Mouse (Mus musculus) right cerebral cortex, postnatal 36 days (tissue): ENCODE data around the gene Cavin4.

ENCODE experiments used
- DNase-seq, 2 experiments: peaks; one replicate each; pipeline ENCODE4 v3.0.0; 2022; ENCODE audit warnings: low spot score in 2 of 2, mixed read lengths in 1 of 2

The Cavin4 gene

DNA sequence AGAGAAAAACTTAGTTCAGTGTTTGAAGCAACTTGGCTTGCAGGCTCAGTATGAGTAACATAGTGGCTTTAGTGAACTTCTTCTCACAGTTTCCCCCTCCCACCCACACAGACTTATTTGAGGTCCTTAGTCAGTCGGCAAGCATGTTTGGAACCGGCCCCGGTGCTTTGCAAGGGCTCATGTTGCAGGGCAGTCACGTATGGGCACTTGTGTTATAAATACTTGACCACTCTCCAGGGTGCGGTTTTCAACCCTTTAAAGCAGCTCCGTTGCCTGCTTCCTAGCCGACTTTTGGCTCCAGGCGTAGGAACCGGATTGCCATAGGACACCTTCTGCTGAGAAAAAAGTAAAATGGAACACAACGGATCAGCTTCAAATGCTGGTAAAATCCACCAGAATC, at the start of gene Cavin4:
Gene Cavin4 (plus strand): TSS at position 244 of the 400 bp plus-strand sequence.
- no peak for DNase-seq

DNA sequence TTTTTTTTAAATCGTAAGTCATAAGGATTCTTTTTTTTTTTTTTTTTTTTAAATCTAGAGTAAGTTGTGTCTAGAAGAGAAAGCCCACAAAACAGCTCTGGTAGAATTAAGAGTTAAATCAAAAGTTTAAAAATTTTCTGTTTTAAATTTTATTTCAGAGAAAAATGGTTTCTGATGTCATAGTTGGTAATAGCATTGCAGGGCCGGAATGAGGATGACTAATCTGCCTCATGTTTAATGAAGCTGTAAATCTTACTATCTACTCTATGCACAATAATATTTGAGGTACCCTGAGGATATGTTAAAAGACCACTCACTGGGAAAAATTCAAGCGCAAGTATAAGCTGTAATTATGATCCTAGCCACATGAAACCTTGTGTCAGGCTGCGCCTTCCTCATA, 47.8 kb upstream of the Cavin4 start:
- DNase-seq = no peak

DNA sequence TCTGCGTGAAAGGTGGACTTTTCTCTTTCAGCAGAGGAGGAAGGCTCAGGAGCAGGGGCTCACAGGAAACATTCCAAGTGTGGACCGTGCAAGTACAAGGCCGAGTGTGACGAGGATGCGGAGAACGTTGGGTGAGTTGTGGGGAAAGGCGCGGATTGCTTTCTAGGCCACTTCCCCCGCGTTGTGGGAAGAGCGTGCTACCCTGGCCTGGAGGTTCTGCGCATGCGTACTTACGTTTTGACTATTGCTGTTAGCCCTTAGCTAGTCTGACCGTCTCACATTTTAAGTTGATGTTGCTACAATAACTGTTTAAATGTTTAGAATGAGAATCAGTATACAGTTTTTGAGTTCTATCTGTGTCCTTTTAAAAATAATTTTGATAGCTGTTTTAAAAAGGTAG, 46.1 kb upstream of the Cavin4 start:
- no peak for DNase-seq

DNA sequence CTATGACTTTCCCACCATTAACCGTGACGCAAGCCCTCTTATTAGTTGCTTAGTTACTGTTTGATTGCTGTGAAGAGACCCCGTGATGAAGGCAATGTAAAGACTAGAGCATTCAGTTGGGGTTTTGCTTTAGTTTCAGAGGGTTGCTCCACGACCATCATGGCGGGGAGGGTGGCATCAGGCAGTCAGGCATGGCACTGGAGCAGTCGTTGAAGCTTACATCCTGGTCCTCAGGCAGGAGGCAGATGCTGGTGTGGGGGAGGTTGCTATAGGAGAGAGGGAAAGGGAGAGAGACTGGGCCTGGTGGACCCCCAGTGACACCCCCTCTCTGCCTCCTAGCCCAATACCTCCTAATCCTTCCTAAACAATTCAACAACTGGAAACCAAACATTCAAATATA, 43.2 kb upstream of the Cavin4 start:
- DNase-seq = no peak

DNA sequence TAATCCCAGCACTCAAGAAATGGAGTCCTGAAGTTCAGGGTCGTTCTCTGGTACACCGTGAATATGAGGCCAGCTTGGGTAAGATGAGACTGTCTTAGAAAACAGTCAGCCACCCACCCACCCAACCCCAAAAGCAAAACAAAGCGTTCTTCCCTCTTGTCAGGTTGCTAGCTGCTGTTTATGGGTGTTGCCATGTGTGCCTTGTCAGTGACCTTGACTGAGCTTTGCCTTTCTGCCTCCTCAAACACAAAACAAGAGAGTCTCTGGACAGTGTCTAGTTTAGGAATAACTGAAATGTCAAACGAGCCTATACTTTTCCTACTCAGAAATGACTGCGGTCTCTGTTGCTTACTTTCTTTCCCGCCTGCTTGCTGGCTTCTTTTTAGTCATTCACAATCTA, 41.1 kb upstream of the Cavin4 start:
- no peak for DNase-seq

DNA sequence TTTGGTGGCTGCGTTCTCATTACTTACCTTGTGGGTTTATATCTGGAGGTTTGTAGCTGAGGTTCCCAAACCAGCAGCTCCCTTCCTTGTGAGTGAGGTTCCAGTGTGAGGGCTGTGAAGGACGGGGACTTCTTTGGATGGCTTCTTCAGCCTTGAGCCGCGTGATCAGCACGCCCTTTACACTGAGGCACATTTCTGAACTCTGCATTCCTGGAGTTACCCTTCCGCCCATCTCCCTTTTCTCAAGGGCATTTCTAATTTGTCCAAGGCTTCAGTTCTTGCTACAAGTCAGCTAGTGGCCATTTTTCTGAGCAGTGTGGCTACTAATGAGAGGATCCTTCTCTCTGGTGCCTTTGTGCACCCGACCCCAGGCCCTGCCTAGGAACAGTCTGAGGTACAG, 40.4 kb upstream of the Cavin4 start:
- no peak for DNase-seq

DNA sequence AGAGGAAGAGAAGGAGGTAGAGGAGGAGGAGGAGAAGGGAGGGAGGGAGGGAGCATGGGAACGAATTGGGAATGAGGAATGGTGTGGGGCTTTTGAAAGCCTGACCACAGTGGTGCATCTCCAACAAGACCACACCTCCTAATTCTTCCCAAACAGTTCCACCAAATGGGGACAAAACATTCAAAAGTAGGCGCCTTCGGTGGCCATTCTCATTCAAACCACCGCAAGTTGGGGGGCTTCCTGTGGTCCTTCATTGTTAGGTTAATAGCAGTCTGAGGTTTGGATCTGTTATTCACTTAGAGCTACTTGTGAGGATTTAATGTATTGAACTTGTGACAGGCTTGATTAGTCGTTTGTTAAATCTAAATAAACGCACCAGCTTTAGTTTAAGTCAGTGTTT, 38.4 kb upstream of the Cavin4 start:
- DNase-seq = no peak

DNA sequence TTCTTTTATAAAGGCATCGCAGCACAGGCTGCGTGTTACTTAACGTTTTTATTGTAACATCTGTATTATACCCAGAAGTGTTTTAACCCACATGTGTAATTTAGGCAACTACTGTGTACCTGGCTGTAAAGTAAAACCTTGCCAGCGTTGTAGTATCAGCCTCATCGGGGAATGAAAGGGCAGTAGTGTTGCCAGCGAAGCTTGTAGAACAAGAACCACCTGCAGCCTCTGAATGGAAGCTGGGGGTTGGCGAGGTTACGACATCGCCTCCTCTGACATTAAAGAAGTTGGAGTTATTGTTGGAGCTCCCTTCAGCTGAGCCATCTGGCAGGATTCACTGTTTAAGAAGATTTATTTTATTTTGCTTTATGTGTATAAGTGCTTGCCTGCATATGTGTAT, 37.5 kb upstream of the Cavin4 start:
- no peak for DNase-seq

DNA sequence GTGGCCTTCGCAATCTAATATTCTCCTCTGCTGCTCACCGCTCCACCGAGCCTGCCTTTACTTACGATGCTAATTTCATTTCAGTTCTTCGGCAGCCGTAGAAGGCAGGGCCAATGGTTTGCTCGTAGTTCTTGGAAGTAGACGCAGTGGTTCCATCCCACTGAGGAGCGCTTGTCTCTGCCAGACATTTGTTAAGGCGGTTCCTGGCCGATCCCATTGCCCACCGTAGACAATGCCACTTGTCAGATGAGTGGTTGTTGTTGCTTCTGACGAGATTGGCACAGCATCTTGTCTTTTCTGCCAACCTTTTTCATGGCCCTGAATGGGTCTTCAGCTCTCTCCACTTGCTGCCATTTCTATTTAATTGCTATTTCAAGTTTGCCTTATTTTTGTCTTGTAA, 33.9 kb upstream of the Cavin4 start:
- no peak for DNase-seq

DNA sequence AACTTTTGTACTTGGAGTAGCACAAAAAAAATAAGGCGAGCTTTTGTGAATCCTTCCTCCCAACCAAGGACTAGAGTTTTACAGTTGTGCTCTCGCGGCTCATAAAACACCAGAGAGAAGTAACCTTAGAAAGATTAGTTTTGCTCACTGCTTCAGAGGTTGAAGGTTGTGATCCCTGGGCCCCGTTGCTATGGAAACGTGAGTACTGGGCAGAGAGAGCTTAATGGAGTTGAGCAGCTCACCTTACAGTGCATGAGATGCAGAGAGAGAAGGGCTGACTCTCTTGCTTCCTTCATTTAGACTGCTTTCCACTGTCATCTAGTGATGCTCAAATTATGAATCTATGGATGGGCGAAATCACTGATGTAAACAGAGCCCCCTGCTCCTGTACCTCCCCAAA, 29.8 kb upstream of the Cavin4 start:
- DNase-seq = no peak

DNA sequence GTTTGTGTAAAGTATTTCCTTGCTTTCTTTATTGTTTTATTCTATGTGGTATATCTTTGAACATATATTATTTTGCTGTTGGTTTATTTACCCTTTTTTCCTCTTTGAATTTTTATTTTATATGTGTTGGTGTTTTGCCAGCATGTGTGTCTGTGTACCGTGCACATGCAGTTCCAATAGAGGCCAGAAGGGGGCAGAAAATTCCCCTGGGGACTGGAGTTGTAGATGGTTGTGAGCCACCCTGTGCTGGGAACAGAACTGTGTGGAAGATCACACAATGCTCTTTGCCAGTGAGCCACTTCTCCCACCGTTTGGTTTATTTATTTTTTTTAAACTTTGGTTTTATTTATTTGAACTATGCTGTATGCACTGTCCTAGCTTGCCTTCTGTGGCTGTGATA, 29.3 kb upstream of the Cavin4 start:
- no peak for DNase-seq

DNA sequence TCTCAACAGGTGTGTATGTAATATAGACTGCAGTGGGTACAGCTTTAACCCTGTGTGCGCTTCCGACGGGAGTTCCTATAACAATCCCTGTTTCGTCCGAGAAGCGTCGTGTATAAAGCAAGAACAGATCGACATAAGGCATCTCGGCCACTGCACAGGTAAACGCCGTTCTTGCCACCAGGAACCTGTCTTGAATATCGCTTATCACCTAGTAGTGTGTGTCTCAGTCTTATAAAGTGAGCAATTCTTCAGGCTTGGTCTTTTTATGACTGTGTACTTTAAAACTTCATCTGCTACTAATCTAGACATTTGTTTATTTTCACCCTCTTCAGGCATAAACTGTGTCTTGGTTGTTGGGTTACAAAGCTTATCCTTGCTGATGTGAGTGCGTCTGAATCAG, 26.5 kb upstream of the Cavin4 start:
- DNase-seq = no peak

DNA sequence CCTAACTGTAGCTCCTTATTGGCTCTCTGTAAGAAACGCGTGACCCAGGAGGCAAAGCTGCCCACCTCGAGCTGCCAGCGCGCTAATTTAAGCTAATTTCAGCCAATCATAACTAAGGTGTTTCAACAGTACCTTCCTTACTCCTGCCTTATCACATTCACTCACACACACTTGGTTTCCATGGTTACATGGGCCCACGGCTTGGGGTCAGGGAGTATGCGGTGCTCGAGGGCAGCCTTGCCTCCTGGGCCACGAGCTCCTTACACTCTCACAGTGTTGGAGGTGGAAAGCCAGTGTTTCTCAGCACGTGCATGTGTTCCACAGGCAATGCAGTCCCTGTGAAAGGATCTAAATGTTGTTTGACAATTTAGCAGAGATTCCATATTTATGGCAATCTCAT, 25.2 kb upstream of the Cavin4 start:
- DNase-seq = no peak

DNA sequence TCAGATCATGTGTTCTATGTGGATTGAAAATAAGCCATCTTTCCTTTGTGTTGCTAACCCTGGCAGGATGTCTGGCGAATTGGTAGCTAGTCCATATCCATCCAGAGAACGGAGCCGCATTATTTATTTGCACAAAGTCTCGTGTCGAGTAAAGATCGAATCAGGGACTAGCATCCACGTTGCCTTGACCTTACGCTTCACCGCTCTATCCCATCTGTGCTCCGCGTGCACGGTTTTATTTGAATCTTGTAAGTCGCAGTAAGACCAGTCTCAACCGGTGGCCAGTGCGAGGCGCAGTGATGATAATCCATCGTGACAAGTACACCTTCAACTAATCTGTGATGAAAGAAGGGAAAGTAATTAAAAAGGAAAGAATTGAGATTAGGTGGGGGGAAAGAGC, 23.8 kb upstream of the Cavin4 start:
- no peak for DNase-seq

DNA sequence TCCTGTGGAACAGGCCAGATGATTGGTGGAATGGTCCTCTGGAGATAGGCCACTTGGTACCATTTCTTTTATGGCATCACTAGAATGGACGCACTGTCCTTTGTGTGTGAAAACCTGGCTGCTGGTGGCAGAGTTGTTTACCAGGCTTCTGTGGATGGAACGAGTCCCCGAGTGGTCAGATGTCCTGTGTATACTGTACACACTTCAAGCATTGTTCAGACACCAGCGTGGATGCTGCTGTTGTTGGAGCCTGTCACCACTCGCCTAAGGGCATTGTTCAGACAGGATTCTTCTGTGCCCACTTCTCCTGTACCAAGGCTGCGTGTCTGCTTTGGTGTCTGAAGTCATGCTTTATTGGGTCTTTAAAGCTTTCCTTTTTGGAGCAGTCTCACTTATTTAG, 19.5 kb upstream of the Cavin4 start:
- DNase-seq = peak in 1 of 2 experiments; percentile 10

DNA sequence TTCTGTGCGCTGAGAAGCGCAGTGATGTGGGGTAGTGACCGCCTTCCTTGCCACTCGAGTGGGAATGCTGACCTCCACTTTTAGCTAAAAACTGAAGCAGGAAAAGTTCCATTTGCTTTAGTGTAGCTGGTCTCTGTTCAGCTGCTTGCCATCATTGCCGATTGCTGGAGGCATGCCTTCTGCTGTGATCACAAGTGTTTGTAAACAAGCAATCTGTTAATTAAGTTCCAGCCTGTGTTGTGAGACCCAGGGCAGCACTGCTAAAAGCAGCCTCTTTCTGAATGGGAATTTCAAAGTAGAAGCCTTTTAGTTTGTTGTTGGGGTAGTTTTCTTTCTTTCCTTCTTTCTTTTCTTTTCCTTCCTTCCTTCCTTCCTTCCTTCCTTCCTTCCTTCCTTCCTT, 17.2 kb upstream of the Cavin4 start:
- DNase-seq = no peak

DNA sequence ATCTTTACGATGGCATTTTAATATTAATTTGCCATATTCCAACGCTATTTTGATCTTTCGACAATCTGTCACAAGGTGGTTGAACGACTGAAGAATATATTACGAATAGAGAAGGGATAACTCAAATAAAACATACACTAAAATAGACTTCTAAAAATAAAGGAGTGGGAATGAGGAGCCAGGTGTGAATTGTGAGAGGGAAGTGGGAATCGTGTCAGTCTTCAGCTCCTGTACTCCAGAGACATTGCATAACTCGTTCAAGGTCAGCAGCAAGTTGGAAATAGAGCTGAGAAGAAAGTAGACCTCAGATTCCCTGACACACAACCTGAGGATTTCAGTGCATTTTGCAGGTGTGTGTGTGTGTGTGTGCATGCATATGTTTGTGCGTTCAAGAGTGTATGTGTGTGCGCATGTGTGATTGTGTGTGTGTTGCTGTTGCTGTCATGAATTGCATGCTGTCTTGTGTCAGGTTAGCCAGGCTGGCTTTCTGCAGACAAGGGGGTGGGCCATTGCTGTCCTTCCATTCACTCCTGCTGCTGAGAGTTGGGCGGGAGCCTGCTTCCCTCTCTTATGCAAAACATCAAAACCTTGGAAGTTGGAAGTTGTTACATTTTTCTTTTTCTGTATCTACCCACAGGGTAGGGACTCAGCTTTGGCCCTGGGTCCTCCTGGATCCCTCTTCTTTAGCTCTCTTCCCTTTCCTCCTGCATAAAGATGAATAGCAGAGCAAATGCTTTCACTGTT, 12.5 kb upstream of the Cavin4 start:
- no peak for DNase-seq

DNA sequence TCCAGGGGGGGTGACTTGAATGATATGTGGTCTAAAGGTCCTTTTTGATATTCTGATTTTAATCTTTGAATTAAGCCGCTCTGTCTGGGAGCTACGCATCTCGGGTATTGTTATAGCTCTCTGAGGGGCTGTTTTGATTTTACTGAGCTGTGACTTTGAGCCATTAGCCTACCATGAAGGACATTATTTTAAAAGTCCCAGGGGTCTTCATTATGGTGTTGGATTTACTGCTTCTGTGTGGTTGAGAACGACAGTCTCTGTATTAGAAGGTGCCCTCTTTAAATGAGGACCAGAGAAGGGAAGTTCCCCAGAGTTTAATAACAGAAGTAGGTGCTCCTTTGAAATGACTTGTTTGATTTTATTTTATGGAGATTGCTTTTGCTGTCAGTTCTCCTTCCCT, 9.2 kb upstream of the Cavin4 start:
- no peak for DNase-seq

DNA sequence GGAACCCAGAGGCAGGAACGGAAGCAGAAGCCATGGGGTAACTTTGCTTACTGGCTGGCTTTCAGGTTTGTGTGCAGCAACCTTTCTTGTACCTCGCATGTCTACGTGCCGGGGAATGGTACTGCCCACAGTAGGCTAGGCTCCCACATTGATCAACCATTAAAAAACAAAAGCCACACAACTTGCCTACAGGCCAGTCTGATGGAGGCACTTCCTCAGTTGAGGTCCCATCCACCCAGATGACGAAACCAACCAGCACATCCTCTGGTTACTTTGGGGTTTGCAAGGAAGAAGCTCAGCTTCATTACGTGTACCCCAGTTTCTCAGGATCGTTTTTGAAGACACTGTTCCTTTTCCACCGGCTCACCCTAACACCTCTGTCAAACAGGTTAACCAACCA, 6.8 kb upstream of the Cavin4 start:
- no peak for DNase-seq

DNA sequence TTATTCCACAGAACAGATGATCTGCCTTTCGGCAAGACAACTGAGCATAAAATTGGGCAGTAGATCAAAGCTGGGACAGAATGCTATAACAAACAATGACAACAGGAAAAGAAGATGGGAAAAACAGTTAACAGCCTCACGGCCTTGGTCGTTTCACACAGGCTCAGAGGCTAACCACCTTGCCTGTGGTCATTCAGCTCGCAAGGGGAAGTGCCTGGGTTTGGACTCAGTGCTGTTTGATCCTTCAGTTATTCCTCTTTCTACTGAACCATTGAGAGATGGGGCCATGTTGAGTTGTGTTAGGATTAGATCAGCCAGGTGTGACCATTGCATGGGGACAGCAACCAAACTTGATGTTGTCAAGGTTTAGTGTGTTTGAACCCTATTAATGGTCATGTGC, 3.2 kb upstream of the Cavin4 start:
- no peak for DNase-seq

DNA sequence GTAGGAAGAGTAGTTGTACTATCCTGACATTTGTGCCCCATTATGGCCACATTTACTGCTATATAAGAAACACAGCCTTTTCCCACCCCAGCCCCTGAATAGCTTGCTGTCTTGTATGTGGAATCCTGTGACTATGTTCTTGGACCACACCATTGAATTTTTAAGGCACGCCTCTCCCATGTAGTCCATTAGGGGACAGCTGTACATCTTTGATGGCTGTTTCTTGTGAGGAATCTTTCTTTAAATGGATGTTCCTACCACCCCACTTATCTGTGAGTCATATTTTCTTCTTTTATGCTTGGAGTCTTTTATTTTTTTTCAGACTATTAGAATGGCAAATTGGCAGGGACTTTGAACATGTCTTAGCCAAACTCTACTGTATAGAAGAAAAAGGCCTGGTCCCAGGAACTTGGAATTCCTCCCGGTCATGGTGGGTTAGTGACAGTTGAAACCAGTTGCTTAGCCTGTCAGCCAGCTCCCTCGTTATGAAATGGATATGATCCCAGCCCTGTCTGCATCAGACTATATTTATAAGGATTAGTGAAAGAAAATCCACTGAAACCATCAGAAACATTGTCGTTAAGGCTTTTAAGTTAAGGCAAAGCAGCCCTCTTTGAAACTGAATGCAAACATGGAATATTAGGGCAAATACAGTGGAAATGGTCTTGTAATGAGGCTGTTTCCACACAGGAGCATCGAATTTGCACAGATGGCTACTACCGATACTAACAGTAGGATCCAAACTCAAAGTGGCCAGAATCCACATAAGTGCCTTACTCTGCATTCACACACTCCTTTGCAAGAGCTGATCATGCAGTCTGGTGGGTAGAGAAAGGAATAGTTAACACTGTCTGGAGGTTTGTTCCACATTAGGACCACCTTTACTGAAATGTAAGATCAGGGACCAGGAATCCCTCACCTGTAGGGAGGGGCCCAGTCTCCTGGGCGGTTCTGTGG, 2.4 kb upstream of the Cavin4 start:
- no peak for DNase-seq

DNA sequence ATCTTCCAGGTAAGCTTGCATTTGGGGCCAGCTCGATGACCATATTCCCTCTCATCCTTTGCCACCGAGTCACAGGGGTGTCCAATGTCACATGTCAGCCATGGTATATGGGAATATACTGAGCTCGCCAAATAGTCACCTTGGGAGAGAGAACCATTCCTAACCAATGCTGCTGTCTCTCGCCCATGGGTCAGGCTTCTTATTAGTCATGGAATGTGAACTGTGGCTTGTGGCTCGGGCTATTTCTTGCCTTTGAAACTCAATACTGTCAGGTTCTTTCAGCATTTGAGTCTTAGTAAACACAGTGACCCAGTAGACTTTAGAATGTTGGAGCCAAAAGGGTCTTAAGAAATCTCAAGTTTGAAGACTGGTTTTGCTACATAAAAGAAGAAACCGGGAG, 707 bp downstream of the Cavin4 start:
- no peak for DNase-seq

DNA sequence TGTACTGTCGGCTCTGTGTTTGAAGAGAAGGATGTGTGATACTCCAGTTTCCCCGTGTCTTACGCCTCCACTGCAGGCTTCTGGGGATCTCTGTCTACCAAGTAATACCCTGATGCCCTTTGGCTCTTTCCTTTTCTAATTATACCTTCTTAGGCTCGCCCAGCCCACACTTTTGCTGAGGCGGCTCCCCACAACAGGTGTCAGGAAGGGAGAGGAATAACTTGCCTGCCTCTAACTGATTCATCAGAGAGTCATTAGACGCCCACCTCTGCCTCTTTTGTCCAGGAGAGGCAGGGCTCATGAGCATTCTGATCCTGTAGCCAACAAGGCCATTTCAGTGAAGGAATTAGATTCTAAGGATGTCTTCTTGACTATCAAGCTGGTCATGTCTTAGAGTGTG, 4.0 kb downstream of the Cavin4 start:
- DNase-seq = no peak
